Mouse (Mus musculus): ENCODE results near the gene Tecta.

DNA sequence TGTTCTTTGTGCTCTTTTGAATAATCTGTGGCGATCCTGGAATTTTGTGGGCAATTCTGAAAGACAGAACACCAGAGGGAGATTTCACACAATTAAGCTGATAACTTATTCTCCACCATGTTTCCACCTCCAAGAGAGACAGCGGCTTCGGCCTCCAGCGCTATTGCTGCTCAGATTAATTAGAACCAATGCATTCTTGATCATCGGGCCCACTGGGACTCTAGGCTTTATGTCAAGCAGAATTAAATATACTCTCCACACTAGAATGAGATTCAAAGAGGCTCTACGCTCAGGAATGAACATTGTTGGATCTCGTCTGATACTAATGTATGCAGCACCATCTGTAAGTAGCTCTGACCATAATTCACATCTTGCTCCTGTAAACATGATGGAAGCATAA, 68.4 kb downstream of the Tecta start:
- TF ChIP-seq CTCF (IDR thresholded peaks at IDR 0.05; ENCODE audit: insufficient read depth, low read length) (no peak), POLR2A (IDR thresholded peaks at IDR 0.05; ENCODE audit: borderline replicate concordance, extremely low read depth, low read depth, low read length) (no peak)
